Mouse (Mus musculus) myocyte (in vitro differentiated cells): Measurements from ENCODE around the gene Lax1. TPM values are rescaled to one million over a fixed set of nuclear protein-coding genes. Genes with fewer than 3 reads are reported as not detected.

ENCODE experiments used
- H3K27me3 ChIP-seq: one replicate; pipeline ENCODE4 v1.6.1; 2011; ENCODE audit not compliant: control insufficient read depth, insufficient read depth, insufficient read length
- H3K36me3 ChIP-seq: one replicate; pipeline ENCODE4 v1.6.1; 2011; ENCODE audit not compliant: control insufficient read depth, insufficient read depth
- H3K4me2 ChIP-seq: one replicate; pipeline ENCODE4 v1.6.1; 2011; ENCODE audit warnings: low read depth, control low read depth
- H3K4me3 ChIP-seq: one replicate; pipeline ENCODE4 v1.5.1; 2011; ENCODE audit warnings: mild to moderate bottlenecking, control low read depth, moderate library complexity
- H3K79me2 ChIP-seq: one replicate; pipeline ENCODE4 v1.6.1; 2011; ENCODE audit not compliant: control insufficient read depth, insufficient read depth
- H3ac ChIP-seq: one replicate; pipeline ENCODE4 v1.6.1; 2011; ENCODE audit not compliant: control insufficient read depth, insufficient read length
- CEBPB ChIP-seq: IDR thresholded peaks from 2 replicates; pipeline ENCODE4 v1.6.1; 2011; ENCODE audit warnings: mild to moderate bottlenecking, moderate library complexity; ENCODE audit not compliant: poor library complexity, insufficient read depth, severe bottlenecking
- E2F4 ChIP-seq: IDR thresholded peaks from one replicate; pipeline ENCODE4 v1.6.1; 2011; ENCODE audit warnings: mild to moderate bottlenecking, control low read depth, moderate library complexity; ENCODE audit not compliant: insufficient read depth
- MAX ChIP-seq: IDR thresholded peaks from one replicate; pipeline ENCODE4 v1.6.1; 2011; ENCODE audit warnings: low read depth, mild to moderate bottlenecking, control low read depth
- MYOD1 ChIP-seq, 3 experiments: IDR thresholded peaks; one replicate each; pipeline ENCODE4 v1.6.1; 2011; ENCODE audit warnings: control low read depth in 2 of 3, low read depth in 2 of 3, mild to moderate bottlenecking in 2 of 3, moderate library complexity in 1 of 3; ENCODE audit not compliant: insufficient read length in 2 of 3, control insufficient read depth in 1 of 3
- MYOG ChIP-seq, 3 experiments: IDR thresholded peaks; one replicate each; pipeline ENCODE4 v1.6.1; 2011; ENCODE audit warnings: control low read depth in 2 of 3, low read depth in 2 of 3, mild to moderate bottlenecking in 2 of 3; ENCODE audit not compliant: insufficient read length in 2 of 3, control insufficient read depth in 1 of 3, insufficient read depth in 1 of 3
- POLR2A ChIP-seq: IDR thresholded peaks from one replicate; pipeline ENCODE4 v1.6.1; 2011; ENCODE audit warnings: low read depth, mild to moderate bottlenecking, control low read depth, moderate library complexity; ENCODE audit not compliant: insufficient read length
- POLR2AphosphoS2 ChIP-seq: IDR thresholded peaks from one replicate; pipeline ENCODE4 v1.6.1; 2011; ENCODE audit warnings: low read depth, control low read depth; ENCODE audit not compliant: insufficient read length
- REST ChIP-seq: IDR thresholded peaks from one replicate; pipeline ENCODE4 v1.6.1; 2011; ENCODE audit warnings: mild to moderate bottlenecking, control low read depth, moderate library complexity; ENCODE audit not compliant: insufficient read depth, insufficient read length
- SRF ChIP-seq: IDR thresholded peaks from one replicate; pipeline ENCODE4 v1.6.1; 2011; ENCODE audit warnings: low read depth; ENCODE audit not compliant: control insufficient read depth, insufficient read length
- TCF12 ChIP-seq: IDR thresholded peaks from one replicate; pipeline ENCODE4 v1.6.1; 2011; ENCODE audit warnings: mild to moderate bottlenecking, control low read depth; ENCODE audit not compliant: poor library complexity, insufficient read depth, severe bottlenecking
- TCF3 ChIP-seq: IDR thresholded peaks from one replicate; pipeline ENCODE4 v1.6.1; 2011; ENCODE audit warnings: low read depth, control low read depth; ENCODE audit not compliant: insufficient read length
- USF1 ChIP-seq: IDR thresholded peaks from one replicate; pipeline ENCODE4 v1.6.1; 2011; ENCODE audit warnings: low read depth, mild to moderate bottlenecking, control low read depth, moderate library complexity
- polyA plus RNA-seq: library from polyadenylated mRNA; unstranded; fragments of >200 nt; fragmentation: generic; extraction: Trizol; gene quantifications from one replicate; pipeline ENCODE4 v1.2.1, GENCODE M21; 2012; ENCODE audit warnings: missing spikeins

The Lax1 gene
- polyA plus RNA-seq, 1 experiment = 0.05 TPM

DNA sequence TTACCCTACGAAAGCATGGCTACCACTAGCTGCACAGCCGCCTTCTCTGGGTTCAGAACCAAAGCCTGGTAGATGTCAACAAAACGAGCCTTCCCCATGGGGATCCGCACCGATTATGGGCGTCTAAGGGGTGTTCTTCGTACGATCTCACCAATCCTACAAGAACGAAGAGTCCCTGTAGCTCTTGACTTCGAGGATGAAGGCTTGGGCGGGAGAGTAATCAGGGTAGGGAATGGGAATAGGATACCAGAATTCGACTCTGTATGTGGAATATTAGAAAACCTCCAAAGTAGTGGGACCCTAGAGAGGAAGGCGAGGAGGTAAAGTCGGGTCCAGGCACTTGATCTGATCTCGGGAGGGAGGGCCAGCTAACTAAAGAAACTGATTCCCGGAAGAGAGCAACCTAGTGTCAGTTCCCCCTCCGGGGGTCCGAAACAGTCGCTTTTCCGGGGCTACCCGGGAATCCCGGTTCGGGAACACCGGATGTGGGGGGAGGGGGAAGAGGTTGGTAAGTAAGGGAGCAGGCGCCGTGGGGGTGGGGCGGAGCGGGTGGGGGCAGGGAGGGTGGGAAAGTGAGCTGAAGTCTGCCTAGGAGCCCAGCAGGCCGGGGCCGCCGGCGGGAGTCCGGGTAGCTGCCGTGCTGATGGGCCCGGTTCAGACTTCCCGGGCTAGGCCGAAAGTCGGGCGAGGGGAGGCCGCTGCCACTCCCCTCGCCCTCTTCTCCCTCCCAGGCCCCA, 29.3 kb downstream of the Lax1 start, which contains the start of gene Zbed6:
Gene Zbed6 (minus strand): TSS at position 420 of the 737 bp plus-strand sequence.
- peaks cover 23% of the 10 kb centered on the region for H3K36me3 ChIP-seq
- TF ChIP-seq POLR2AphosphoS2 (no peak), CEBPB (no peak), SRF (no peak), TCF3 (no peak), MYOG (IDR thresholded peaks at IDR 0.05; ENCODE audit: control insufficient read depth in 1 of 3, insufficient read depth in 1 of 3, insufficient read length in 2 of 3, low read depth in 2 of 3) (no peak)
- peaks cover 52% of the 10 kb centered on the region for H3K79me2 ChIP-seq
- H3K4me3 ChIP-seq = peak within 1 kb of the TSS; percentile 66
- H3K27me3 ChIP-seq = no peaks in the 10 kb centered on the region
- H3ac ChIP-seq = peak within 1 kb of the TSS; percentile 5
- peak within 1 kb of the TSS; percentile 89 for H3K4me2 ChIP-seq

DNA sequence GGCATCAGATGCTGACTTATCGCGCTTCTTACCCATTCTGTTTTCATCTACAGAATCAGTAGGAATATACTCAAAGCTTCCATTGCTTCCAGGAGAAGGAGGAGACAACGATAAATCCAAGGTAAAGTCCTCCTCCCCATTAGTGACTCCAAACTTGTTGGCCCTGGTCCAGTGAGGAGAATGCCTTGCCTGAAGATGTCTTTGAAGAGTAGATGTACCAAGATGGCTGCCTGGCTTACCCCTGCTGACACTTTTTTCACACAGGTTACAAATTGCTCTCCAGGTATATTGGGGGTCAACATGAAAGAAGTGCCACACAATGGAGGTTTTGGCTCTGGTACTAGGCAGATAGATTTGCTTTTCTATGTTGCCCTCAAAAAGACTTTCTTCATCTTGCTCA, 31.0 kb downstream of the Lax1 start:
- peaks cover 69% of the 10 kb centered on the region for H3K79me2 ChIP-seq
- H3K4me3 ChIP-seq = peak overlapping the region; percentile 66
- no peak overlapping the region for H3K4me2 ChIP-seq
- H3ac ChIP-seq = no peak overlapping the region
- no peaks in the 10 kb centered on the region for H3K27me3 ChIP-seq
- no peak for TF ChIP-seq TCF3
- no peak for TF ChIP-seq SRF
- no peak for TF ChIP-seq CEBPB
- no peak for TF ChIP-seq POLR2A
- TF ChIP-seq MYOG (IDR thresholded peaks at IDR 0.05; ENCODE audit: control insufficient read depth in 1 of 3, insufficient read depth in 1 of 3, insufficient read length in 2 of 3, low read depth in 2 of 3) = no peak
- no peak for TF ChIP-seq E2F4
- TF ChIP-seq MAX = no peak
- no peak for TF ChIP-seq TCF12
- TF ChIP-seq POLR2AphosphoS2 = no peak
- TF ChIP-seq MYOD1 (IDR thresholded peaks at IDR 0.05; ENCODE audit: control insufficient read depth in 1 of 3, insufficient read length in 2 of 3, low read depth in 2 of 3) = no peak
- TF ChIP-seq REST = no peak
- TF ChIP-seq USF1 = no peak
- peaks cover 26% of the 10 kb centered on the region for H3K36me3 ChIP-seq

DNA sequence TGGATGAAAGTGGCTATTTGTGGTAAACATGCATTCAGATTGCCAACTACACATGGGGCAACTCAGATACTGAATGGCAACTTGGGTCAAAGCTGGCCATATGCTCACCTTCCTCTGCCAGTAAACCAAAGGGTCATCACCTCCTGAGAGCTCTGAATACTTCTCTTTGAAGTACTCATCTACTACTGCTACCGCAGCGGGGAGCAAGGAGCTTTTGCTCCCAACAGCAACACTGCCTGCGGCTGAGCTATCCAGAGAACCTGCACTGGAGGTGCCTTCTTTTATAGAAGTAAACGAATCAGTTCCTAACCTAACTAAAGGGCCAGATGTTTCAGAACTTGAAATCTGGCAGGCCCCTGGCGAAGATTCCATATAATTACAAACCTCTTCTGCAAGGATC, 33.1 kb downstream of the Lax1 start:
- H3K4me2 ChIP-seq = no peak overlapping the region
- no peak overlapping the region for H3ac ChIP-seq
- H3K36me3 ChIP-seq = peaks cover 40% of the 10 kb centered on the region
- TF ChIP-seq CEBPB (no peak), MYOD1 (IDR thresholded peaks at IDR 0.05; ENCODE audit: control insufficient read depth in 1 of 3, insufficient read length in 2 of 3, low read depth in 2 of 3) (no peak), REST (no peak)
- H3K27me3 ChIP-seq = no peaks in the 10 kb centered on the region
- H3K79me2 ChIP-seq = peaks cover 90% of the 10 kb centered on the region
- H3K4me3 ChIP-seq = no peak overlapping the region

DNA sequence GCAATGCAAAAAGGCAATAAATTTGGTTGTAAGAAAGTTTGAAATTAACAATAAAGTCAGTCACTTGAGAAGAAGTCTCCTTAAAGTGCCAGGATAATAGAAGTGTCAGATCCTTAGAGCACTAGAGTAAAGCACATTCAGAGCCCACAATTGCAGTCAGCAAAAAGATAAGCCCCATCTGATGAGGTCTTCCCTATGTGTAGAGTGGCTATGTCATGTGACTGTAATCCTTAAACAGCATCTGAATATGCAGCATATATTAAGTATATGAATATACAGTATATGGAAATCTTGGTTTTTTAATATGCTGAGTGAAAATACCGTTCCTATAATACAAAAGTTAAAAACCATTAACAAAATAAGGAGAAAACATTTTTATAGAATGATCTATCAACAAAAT, 36.9 kb downstream of the Lax1 start:
- H3K79me2 ChIP-seq = peaks cover 98% of the 10 kb centered on the region
- H3ac ChIP-seq = no peak overlapping the region
- H3K4me3 ChIP-seq = no peak overlapping the region
- H3K27me3 ChIP-seq = no peaks in the 10 kb centered on the region
- no peak overlapping the region for H3K4me2 ChIP-seq
- TF ChIP-seq E2F4 (no peak), CEBPB (no peak), MAX (no peak), REST (no peak), TCF12 (no peak), USF1 (no peak), SRF (no peak), POLR2AphosphoS2 (no peak), POLR2A (no peak), MYOG (IDR thresholded peaks at IDR 0.05; ENCODE audit: control insufficient read depth in 1 of 3, insufficient read depth in 1 of 3, insufficient read length in 2 of 3, low read depth in 2 of 3) (no peak), TCF3 (no peak)
- H3K36me3 ChIP-seq = peaks cover 45% of the 10 kb centered on the region
